Mouse (Mus musculus) liver, embryonic 16.5 days (tissue): ENCODE data around the gene Cbwd1. TPM values are rescaled to one million over a fixed set of nuclear protein-coding genes. Genes with fewer than 3 reads are reported as not detected.
A peak's percentile ranks its signal among the peaks of the same experiment; 100 is the strongest.

Experiments used
- ATAC-seq: fragments of 200-750 bp; cut with Nextera tagmentation; 2 replicates; pipeline ENCODE4 v1.8.0; 2017; ENCODE audit warnings: low read depth, mild to moderate bottlenecking, moderate number of reproducible peaks, moderate library complexity
- H3K27ac ChIP-seq: fragments of 300-500 bp; sonication (generic); 2 replicates; pipeline ENCODE4 v1.5.1; 2014; ENCODE audit warnings: mild to moderate bottlenecking, low read length
- H3K27me3 ChIP-seq: fragments of 300-500 bp; sonication (generic); 2 replicates; pipeline ENCODE4 v1.6.1; 2014; ENCODE audit warnings: low read depth, low read length, mixed read lengths; ENCODE audit not compliant: control insufficient read depth, insufficient read depth
- H3K36me3 ChIP-seq: fragments of 300-500 bp; sonication (generic); 2 replicates; pipeline ENCODE4 v1.6.1; 2014; ENCODE audit warnings: mild to moderate bottlenecking; ENCODE audit not compliant: control insufficient read depth, insufficient read depth
- H3K4me1 ChIP-seq: fragments of 300-500 bp; sonication (generic); 2 replicates; pipeline ENCODE4 v1.6.1; 2014; ENCODE audit warnings: low read depth, low read length, mixed read lengths; ENCODE audit not compliant: control insufficient read depth
- H3K4me2 ChIP-seq: fragments of 300-500 bp; sonication (generic); 2 replicates; pipeline ENCODE4 v1.6.1; 2014; ENCODE audit warnings: low read depth, low read length, mixed read lengths
- H3K4me3 ChIP-seq: fragments of 300-500 bp; sonication (generic); 2 replicates; pipeline ENCODE4 v1.5.1; 2014; ENCODE audit warnings: low read depth, mild to moderate bottlenecking, low read length
- H3K9ac ChIP-seq: fragments of 300-500 bp; sonication (generic); 2 replicates; pipeline ENCODE4 v1.6.1; 2014; ENCODE audit warnings: low read depth, low read length
- H3K9me3 ChIP-seq: fragments of 300-500 bp; sonication (generic); replicated peaks from 2 replicates; pipeline ENCODE4 v1.6.1; 2016; ENCODE audit warnings: low read length; ENCODE audit not compliant: control insufficient read depth
- WGBS: fragments of 180-500 bp; shearing (Covaris S2); extraction: QIAGEN DNeasy Blood & Tissue Kit; methylation state at CpG from one replicate; pipeline ENCODE4 v1.1.7; 2014; ENCODE audit not compliant: insufficient replicate concordance; 5-methylcytosine and 5-hydroxymethylcytosine counted together
- polyA plus RNA-seq: library from polyadenylated mRNA; unstranded; fragments of >200 nt; fragmentation: Nextera tagmentation; extraction: Ambion mirVana; gene quantifications from 2 replicates; pipeline ENCODE4 v1.2.1, GENCODE M21; 2015

The Cbwd1 gene
- polyA plus RNA-seq, 1 experiment from 2014 or later, result 6.8 TPM

DNA sequence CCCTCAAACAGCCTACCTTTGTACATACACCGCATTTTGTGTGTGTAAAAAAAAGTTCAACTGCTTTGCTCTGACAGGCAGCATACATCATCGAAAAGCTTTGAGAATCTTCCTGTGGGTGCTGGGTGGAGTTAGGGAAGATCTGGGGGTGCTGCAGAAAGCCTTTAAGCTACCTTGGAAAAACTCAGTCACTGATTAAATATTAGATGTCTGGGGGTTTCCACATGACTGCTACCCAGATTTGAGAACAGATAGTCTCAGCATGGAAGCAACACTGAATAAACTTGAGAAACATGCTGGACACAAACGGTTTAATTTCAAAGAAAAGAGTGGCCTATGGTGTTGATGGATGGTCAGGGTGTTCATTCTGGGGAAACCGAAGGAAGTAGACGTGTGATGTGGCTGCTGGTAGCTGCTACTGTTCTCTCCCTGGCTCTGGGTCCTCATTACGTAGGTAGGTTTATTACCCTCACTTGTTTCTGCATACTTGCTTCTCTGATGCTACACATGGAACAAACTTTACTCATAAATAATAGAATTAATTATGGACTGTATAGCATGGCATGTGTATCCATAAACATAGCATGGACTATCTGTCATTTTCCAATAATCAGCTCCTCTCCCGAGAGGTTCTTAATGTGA is 22.6 kb upstream of the Cbwd1 start:
- Histone ChIP-seq H3K9me3 (no peaks in the 10 kb centered on the region), H3K4me1 (peaks cover 5% of the 10 kb centered on the region), H3K4me2 (no peak overlapping the region), H3K4me3 (no peak overlapping the region), H3K36me3 (no peaks in the 10 kb centered on the region), H3K27me3 (no peaks in the 10 kb centered on the region), H3K27ac (no peak overlapping the region), H3K9ac (no peak overlapping the region)
- 44% methylated on average over 7 of the region's 7 CpGs for WGBS
- no peak for ATAC-seq

DNA sequence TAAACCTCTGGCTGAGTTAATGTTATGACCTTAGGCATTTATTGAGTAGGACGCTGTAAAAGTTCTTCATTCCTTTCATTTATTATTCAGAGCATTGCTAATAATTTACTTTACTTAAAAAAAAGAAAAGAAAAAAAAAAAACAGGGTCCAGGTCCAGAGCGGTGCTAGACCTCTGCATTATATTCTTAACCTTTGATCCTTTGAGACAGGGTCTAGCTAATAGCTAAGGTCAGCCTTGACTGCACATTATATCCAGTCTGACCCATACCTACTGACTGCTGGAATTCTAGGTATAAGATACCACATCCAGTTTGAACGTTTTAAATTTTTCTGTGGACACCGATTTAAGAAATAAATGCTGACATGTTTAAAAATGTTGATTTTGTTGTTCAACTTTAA is 21.6 kb upstream of the Cbwd1 start:
- H3K4me3 ChIP-seq, result no peak overlapping the region
- H3K9me3 ChIP-seq, result no peaks in the 10 kb centered on the region
- peaks cover 5% of the 10 kb centered on the region for H3K4me1 ChIP-seq
- no peaks in the 10 kb centered on the region for H3K36me3 ChIP-seq
- no peak overlapping the region for H3K4me2 ChIP-seq
- no peak for ATAC-seq
- H3K9ac ChIP-seq, result no peak overlapping the region
- 62% methylated on average over 4 of the region's 4 CpGs for WGBS
- no peak overlapping the region for H3K27ac ChIP-seq
- no peaks in the 10 kb centered on the region for H3K27me3 ChIP-seq

DNA sequence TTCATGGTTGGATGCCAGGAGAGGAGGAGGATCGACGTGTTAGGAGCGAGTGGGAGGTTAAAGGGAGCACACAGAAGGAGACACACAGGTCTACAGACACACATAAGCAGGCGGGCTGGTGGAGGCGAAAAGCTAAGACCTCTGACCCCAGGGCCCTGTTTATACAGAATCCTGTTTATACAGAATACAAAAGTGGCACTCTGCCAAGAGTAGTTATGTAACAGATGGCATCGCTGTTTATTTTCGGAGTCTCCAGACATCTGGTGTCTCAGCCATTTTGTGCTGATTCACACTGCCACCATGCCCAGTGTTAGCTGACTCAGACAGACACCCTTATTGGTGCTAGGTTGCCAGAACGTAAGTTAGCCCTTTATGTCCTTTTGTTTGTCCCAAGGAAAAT is 19.9 kb upstream of the Cbwd1 start:
- Histone ChIP-seq H3K4me1 (peaks cover 5% of the 10 kb centered on the region), H3K36me3 (no peaks in the 10 kb centered on the region), H3K9ac (no peak overlapping the region), H3K27me3 (no peaks in the 10 kb centered on the region), H3K4me3 (no peak overlapping the region), H3K4me2 (no peak overlapping the region), H3K9me3 (no peaks in the 10 kb centered on the region), H3K27ac (no peak overlapping the region)
- peak; percentile 41; the same call in 1 of the 2 replicates for ATAC-seq
- 68% methylated on average over 8 of the region's 8 CpGs for WGBS

DNA sequence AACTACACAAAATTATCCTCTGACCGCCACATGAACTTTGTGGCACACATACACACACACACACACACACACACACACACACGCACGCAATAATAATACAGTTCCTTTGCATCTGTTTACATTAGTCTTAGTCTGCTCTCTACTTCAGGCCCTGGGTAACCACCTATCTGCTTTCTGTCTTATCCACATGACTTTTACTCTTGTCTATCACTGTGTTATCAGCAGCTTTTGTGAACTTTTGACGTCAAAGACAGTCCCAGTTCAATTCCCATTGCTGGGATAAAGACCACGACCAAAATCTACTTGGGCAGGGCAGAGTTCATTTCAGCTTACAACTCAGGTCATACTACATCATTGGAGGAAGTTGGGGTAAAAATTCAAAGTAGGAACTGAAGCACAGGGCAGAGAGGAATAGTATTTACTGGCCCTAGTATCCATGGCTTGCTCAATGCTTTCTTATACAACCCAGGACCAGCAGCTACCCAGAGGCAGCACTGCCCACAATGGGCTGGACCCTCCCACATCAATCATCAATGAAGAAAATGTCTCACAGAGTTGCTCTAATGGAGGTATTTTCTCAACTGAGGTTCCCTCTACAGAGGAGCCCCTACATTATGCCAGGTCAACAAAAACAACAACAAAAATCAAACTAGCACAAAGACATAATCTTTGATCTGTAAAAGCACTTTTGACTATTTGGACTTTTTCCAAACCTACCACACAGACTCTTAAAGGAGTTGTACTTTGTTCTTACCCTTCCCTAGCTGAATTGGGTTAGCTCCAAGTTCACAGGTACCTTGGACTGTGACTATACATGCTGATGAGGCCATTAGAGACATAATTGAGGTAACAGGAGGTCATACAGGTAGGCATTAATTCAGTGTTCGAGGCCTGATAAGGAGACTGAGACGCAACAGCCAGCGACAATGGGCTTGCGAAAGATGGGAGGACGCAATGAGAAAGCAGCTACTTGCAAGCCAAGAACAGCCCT is 17.7 kb upstream of the Cbwd1 start:
- H3K4me1 ChIP-seq, result peaks cover 5% of the 10 kb centered on the region
- ATAC-seq, result no peak
- H3K4me3 ChIP-seq, result no peak overlapping the region
- no peaks in the 10 kb centered on the region for H3K9me3 ChIP-seq
- no peak overlapping the region for H3K4me2 ChIP-seq
- no peak overlapping the region for H3K9ac ChIP-seq
- H3K27me3 ChIP-seq, result no peaks in the 10 kb centered on the region
- 60% methylated on average over 10 of the region's 10 CpGs for WGBS
- no peaks in the 10 kb centered on the region for H3K36me3 ChIP-seq
- no peak overlapping the region for H3K27ac ChIP-seq

DNA sequence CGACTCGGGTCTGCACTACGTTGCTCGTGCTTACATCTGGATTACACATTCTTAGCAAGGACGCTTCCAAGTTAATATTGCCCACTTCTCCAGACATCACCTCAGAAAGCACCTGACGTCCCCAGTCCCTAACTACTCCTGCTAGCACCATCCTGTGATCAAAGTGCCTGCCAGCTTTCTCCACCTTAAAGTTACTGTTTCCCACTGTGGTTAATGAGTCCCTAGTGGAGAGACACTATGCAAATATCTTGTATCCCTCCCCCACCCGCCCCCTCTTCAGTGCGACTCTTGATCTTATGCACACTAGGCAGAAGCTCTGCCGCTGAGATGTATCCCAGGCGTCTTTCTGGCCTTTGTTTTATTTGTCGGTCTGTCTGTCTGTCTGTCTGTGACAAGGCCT is 16.6 kb upstream of the Cbwd1 start:
- Histone ChIP-seq H3K4me1 (peaks cover 5% of the 10 kb centered on the region), H3K27me3 (no peaks in the 10 kb centered on the region), H3K4me3 (no peak overlapping the region), H3K27ac (no peak overlapping the region), H3K9me3 (no peaks in the 10 kb centered on the region), H3K36me3 (no peaks in the 10 kb centered on the region), H3K4me2 (no peak overlapping the region), H3K9ac (no peak overlapping the region)
- WGBS, result 66% methylated on average over 11 of the region's 11 CpGs
- ATAC-seq, result no peak

DNA sequence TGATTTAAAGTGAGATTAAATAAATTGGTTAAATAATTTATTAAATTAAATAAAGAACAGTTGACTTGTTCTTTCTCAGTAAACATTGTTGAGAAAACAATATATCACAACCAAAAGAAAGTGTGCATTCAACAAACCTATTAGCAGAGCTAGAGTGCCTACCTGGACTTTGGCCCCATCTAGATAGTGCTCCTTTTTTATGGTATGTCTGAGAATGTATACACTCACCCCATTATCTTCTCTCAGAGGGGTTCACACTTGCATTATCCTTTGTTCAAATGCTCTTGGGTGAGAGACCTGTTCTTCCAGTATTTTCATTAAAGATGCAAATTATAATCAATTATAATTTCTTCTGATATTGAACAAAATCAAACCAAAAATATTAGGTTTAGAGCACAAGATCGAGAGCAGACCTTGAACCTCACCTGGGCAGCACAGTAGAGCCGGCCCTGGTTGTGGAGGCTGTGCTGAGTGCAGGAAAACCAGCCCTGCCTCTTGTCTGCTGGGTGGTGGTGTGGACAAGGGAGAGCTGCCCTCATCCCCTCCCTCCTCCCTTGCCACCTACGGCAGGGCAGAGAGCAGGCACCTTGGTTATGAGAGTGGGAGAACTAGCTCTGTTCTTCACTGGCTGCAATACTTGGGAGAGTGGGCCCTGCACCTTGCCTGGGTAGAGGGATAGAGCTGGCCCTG is 11.4 kb upstream of the Cbwd1 start:
- Histone ChIP-seq H3K4me2 (no peak overlapping the region), H3K9ac (no peak overlapping the region), H3K4me1 (no peaks in the 10 kb centered on the region), H3K27me3 (no peaks in the 10 kb centered on the region), H3K36me3 (no peaks in the 10 kb centered on the region), H3K9me3 (no peaks in the 10 kb centered on the region), H3K4me3 (no peak overlapping the region), H3K27ac (no peak overlapping the region)
- no peak for ATAC-seq
- WGBS, result 56% methylated on average over 3 of the region's 3 CpGs

DNA sequence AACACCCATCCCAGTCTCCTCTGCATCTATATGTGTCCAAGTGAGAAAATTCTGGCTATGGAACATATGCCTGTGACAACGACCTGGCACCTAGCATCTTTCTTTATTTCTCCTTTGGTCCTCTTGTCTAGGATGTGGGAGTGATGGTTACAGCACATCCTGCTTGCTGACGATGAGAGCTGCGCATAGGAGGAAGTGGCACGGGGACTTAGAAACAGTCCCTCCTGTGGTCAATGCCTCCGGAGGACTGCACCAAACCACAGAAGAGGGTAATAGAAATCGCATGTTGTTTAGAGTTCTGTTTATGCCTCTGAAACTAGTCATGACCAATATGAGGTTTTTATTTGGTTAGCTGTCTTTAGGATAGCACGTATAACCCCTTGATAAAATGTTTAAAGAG is 9.9 kb upstream of the Cbwd1 start:
- Histone ChIP-seq H3K9ac (no peak overlapping the region), H3K4me2 (no peak overlapping the region), H3K4me1 (no peaks in the 10 kb centered on the region), H3K4me3 (no peak overlapping the region), H3K27me3 (no peaks in the 10 kb centered on the region), H3K27ac (no peak overlapping the region), H3K9me3 (no peaks in the 10 kb centered on the region), H3K36me3 (no peaks in the 10 kb centered on the region)
- WGBS, result 19% methylated on average over 7 of the region's 7 CpGs
- ATAC-seq, result no peak

DNA sequence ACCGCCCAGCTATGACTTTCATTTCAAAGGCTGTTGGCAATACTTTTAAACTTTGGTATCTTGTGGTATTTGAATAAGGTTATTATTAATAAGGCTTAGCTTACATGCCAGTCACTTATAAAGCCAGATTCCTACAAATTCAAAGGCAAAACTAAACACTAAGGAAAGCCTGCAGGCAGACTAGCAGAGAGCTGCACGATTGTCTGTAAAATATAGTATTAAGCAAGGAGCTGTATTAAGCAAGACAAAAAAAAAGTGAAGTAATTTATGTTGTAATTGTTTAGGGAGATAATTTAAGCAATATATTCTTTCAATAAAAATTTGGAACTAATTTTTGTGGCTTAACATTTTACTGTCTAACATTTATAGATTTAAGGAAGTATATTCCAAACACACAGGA is 5.5 kb upstream of the Cbwd1 start:
- 63% methylated on average over 2 of the region's 2 CpGs for WGBS
- no peaks in the 10 kb centered on the region for H3K9me3 ChIP-seq
- ATAC-seq, result no peak
- no peak overlapping the region for H3K4me2 ChIP-seq
- no peaks in the 10 kb centered on the region for H3K4me1 ChIP-seq
- H3K9ac ChIP-seq, result no peak overlapping the region
- H3K36me3 ChIP-seq, result no peaks in the 10 kb centered on the region
- H3K27me3 ChIP-seq, result no peaks in the 10 kb centered on the region
- no peak overlapping the region for H3K4me3 ChIP-seq
- H3K27ac ChIP-seq, result no peak overlapping the region
